Mouse (Mus musculus) brain, embryonic 18.5 days (tissue): ENCODE measurements around the gene Syt14.

Experiments
- DNase-seq: peaks from one replicate; pipeline ENCODE4 v3.0.0-alpha.2; 2012; ENCODE audit warnings: low read depth, low spot score

The Syt14 gene

DNA sequence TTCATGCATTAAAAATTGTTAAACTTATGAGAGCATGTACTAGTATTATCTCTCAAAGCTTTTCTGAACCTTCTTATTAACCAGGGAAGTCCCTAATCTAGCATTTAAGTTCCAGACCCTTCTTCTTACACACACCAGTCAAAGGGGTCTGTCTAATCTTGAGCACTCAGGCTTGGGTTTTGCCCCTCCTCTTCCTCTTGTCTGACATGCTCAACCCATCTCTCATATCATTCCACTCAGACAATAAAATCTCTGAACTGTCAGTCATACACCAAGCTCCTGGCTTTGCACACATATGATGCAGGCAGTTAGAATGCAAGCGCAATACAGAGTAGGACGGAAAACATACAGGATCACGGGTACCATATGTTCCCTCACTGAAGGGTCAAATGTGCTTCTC lies 48.4 kb downstream of the Syt14 start:
- no peak for DNase-seq

DNA sequence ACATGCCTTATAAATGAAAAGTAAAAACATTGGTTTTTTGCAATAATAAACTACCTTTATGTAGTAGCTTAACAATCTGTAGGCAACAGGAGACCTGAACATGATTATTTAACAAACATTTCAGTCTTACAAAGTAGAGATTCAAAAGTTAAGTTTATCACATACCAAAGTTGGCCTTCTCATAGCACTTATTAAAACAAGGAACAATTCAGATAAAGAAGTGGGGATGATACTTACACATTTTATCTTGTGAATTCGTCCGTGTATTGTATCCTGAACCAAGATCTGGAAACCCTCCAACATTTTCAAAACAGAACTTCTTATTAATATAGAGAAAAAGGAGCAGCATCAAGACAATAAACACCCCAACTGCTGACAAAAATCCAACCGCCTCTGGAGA lies 49.1 kb downstream of the Syt14 start:
- no peak for DNase-seq

DNA sequence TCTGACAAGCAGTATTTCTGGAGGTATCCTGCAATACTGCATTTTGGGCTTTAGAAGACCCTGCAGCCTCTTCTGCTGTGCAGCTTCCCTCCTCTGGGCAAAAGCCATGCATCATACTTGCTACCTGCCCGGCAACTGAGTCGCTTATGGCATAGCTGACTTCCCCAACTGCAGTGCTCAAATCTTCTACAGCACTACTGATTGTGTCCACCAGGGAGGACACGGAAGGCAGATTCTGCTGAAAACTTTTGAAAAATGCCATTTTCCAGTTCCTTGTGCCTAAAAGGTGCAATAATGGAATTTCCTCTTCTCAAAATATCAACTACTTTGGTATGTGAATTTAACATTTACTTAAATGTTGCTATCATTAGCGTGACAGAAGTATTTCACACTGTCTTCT lies 51.2 kb downstream of the Syt14 start:
- no peak for DNase-seq

DNA sequence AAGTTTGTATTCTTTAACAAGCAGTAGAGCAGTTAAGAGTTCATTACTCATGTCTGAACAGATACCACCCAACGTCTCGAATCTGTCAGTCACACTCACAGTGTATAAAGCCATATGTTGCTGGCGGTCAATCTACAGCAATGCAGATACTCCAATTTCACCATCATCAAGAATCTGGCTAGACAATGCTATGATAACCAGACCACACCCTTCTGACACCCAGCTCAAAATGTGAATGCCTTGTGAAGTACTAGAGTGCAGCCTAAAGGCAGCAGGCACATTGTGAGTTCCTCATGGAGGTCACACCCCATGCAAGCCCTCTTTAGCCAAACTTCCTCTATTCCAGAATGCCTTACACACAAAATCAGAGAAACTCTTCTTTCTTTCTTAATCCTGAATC lies 53.9 kb downstream of the Syt14 start:
- DNase-seq: no peak

DNA sequence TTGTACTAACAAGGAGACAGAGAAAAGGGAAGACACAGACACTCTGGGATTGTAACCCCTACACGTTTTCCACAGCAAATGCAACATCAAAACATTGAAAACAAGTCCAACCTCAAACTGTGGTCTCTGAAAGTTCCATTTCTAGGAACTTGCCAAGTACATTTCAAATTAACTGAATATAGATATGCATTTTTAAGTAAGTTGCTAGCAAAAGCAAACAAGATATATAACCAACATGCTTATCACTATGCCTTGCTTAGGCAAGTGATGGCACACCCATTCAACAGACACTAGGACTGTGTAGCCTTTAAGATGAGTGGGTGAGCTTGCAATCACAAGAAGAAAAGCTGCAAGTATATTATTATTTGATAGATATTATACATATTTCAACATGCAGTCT lies 54.5 kb downstream of the Syt14 start:
- no peak for DNase-seq

DNA sequence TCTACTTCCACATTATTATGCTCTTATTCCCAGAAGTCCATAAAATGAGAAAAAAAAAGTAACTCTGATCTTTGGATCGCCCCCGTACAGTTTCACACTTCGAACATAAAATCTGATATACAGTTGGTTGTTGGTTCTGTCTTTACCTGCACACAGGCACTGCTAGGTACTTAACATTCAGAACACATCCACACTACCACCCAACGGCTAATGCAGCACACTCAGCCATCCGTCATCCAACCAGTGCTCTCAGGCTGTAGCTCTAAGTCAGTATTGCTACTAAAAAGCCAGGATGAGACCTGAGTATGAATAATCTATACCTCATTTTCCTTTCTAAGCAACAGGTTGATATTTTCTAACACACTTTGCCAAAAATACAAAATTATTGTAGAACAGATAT lies 73.3 kb downstream of the Syt14 start:
- no peak for DNase-seq

DNA sequence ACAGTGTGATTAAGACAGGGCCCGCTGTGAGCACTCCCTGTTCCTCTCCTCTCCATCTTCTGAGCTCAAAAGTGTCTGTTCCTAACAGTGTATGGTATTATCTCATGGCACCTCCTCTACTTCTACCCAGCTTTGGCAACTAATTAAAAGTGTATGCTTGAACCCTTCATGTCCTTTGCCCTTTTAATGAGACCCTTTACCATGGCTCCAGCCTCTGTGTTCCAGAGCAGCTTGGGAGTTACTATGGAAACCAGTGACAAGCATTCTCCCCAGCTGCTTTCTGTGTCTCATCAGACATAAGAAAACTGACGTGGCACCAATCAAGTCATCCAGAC lies 87.8 kb downstream of the Syt14 start:
- DNase-seq: peak; percentile 2

DNA sequence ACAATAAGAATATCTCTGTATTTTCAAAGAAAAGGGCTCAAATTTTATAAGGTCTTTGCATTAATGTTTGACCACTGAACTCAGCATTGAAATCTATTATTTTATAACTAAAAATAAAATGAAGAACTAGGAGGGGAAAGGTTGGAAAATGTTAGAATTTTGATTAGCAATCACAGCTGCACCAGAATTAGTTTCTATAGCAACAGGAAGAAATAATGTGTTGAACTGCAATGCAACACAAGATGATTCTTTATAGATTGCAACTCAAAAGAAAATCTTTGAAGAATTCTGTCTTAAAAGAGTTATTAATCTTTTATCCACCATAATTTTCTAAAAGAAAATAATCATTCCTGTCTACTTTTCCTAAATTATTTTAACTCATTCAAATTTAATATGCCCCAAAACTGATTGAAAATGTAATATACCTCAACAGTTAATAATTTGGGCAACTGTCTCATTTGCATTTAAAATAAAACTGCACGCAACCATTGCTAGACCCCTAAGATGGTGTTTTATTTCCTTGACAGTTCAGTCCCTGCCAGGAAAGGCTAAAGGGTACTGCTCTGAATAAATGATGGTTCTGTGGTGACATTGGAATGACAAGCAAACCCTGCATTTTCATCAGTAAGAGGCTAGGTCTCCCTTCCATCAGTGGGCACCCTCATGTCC lies 88.3 kb downstream of the Syt14 start:
- DNase-seq: peak; percentile 0

DNA sequence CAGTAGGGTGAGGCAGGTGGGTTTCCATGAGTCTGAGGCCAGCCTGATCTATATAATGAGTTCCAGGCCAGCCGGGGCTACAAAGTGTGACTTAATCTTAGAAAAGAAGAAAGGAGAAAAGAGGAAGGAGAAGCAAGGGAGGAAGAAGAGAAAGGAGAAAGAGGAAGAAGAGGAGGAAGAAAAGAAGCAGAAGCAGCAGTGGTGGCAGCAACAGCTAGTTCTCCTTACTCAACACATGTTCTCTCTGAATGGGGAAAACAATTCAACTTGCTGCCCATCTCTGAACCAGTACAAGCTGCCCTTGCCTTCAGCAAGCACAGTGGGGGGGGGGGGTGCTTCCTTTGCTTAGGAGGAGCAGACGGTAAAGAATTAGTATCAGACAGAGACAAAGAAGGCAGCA lies 96.5 kb downstream of the Syt14 start:
- DNase-seq: no peak

DNA sequence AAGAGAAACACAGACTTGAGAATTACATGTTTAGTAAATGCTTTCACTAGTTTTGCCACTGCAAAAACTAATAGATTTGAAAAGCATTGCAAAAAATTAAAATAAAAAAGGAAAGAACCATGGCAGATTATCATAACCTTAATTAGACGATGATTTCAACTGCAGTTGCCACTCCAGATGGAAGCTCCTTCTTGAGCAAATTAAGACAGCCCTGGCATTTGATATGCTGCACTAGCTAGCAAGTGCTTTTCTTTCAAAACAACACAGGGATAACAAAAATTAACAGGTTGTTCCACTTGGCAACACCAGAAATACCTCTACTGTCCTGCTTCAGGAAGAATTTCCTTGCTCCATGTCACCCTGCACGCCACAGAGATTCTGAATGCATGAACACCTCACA lies 97.6 kb downstream of the Syt14 start:
- DNase-seq: peak; percentile 10

DNA sequence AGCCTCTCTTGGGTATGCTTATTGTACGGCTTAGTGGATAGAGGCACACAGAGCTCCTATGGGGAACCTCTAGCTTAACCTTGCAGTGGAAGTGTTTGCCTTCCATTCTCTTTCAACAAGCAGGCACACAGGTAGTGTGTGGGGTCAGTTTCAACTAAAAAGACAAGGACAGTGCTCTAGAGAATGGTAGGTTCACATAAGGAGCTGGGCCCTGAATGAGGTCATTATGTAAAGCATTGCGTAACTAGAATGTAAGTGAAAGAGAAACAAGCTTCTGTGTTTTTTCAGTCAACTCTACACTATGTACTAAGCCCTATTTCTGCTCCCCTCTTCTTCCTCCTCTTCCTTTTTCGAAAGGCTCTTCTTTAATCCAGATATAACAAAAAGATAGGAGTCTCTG lies 103.8 kb downstream of the Syt14 start:
- DNase-seq: no peak

DNA sequence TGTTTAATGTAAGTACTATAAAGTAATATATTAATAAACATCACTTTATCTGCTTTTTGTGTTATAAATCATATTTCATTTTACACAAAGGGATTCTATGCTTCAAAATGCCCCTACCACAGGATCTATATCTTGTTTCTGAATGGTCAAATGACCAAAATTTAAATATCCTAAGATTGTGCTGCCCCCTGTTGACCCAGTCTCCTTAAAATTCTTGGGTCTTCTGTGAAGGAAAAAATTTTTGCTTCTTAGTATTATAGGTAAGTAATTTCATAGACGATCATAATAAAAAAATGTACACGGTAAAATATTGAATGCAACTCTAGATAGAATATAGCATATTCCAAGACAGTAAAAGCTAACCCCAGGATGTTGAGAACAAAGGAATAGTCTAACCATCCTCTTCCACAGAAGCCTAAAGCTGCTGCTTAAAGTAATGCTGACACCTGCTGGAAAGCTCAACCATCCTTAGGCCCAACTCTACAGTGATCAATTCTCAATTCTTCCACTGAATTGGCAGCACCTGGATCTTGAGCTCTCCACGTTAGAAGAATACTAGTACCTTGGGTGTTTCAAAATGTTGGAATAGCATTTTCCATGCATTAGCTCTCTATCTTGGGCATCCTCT lies 123.4 kb downstream of the Syt14 start:
- no peak for DNase-seq

DNA sequence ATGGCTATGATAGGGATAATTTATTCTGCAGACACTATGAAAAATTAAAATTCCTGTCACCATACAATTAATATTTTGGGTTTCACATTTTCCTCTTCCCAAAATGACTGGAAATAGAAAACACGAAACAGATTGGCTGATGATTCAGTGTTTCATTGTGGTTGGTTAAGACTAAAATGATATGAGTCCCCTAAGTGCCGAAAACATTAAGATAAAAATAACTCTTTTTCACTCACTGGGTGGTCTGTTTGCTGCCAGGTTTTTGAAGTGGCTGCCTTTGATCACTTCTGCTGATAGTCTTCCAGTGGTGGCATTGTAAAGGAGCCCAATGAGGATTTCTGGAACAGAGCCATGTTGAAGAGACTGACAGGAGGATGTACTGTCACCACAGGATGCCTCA lies 134.1 kb downstream of the Syt14 start:
- DNase-seq: no peak

DNA sequence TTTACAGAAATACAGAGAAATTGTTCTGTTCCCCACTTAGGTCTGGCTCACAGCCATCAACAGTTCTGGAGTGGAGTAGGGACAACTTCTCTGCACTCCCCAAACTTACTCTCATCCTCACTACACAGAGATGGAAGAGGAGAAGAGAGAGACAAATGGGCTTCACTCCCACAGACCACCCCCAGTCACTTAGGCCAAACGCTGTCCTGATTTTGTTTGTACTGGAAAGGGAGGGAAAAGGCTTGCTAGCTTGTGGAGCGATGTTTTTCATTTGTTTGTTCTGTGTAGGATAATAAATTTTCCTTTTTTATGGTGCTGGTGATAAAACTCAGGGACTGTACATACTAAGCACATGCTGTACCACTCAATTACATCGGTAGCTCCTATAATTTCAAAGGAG lies 134.7 kb downstream of the Syt14 start:
- no peak for DNase-seq

DNA sequence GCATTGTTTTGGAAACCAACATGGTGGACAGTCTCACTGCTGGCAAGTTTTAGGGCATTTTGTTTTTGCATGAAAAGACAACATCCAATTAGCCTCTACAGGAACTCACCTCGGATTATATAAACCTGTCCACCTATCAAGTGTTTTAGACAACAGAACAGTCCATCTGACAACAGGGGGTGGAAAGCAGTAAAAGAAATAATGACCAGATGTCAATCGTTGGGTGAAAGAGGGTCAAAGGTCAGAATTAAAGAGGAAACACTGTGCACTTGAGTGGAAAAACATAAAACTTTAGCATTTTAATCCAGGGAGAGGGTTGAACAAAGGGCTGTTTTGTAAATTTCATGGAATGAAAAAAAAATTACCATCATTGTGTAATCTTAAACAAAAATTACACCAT lies 136.8 kb downstream of the Syt14 start:
- no peak for DNase-seq

DNA sequence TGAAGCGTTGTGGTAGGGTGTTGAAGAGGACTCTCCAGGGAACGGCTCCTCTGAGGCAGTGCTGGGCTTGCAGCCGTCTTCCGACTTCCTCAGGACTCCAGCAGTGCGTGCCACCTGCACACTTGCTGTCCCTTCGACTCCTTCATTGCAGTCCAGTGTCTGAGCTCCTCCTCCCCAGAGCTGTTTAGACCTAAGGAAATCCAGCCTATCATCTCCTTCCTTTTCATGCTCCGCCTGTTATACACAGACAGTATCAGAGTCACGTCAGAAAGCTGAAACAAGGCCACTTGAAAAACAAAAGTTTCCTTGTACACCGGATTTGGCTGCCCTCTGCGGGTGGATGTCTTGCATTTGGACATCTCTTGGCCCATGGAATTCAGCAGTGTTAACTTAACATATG lies 138.4 kb downstream of the Syt14 start:
- DNase-seq: no peak

DNA sequence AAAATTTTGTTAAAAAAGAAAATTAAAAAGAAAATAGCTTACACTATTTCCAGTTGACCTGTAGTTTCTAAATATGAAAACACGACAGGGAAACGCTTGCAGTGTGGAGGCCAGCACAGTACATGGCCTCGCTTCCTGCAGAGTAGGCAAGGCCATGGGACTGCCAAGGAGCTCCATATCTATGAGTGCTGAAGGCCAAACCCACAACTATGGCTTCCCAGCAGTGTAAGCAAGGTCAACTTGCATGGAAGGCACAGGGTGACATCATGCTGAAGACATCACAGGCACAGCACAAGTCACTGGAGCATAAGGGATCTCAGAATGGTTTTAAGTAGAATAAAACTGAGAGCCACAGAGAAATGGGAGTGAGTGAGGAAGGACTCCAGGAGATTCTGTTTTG lies 139.5 kb downstream of the Syt14 start:
- DNase-seq: no peak

DNA sequence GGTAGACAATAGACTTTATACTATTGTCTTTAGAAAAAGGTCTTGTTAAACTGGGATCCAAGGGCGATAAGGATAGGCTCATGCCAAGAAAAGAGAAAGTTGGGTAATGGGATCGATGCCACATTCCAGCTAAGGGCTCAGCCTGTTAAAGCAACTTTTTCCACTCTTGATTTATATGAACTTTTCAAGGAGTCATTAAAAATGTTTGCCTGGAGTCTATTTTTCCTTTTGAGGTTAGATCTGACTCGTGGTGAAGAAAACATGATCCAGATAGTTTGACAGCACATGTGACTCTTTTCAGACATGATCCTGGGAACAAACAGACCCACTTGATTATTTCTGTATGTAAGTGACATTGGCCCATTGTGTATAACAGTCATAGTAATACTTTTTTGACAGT lies 144.9 kb downstream of the Syt14 start:
- no peak for DNase-seq

DNA sequence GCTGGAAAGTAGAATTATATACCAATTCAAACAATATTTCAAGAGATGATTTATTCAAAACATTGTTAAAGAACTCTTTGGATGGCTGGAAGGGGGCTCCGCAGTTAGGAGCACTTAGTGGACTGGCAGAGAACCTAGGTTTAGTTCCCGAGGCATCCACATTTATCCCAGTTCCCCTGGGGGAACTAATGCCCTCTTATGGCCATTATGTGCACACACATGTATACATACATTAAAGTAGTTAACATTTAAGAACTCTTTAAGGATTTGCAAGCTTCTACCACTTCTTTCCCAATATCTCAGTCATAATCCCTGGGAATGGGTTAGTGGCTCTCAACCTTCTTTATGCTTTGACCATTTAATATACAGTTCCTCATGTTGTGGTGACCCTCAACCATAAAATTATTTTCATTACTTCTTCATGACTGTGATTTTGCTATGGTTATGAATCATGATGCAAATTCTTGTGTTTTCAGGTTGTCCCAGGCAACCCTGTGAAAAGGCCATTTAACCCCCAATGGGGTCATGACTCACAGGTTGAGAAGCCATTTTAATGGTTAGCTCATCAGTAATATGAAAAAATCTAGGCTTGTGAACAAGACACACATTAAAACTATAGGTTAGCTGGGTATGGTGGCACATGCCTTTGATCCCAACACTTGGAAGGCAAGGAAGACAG lies 152.8 kb downstream of the Syt14 start:
- no peak for DNase-seq

DNA sequence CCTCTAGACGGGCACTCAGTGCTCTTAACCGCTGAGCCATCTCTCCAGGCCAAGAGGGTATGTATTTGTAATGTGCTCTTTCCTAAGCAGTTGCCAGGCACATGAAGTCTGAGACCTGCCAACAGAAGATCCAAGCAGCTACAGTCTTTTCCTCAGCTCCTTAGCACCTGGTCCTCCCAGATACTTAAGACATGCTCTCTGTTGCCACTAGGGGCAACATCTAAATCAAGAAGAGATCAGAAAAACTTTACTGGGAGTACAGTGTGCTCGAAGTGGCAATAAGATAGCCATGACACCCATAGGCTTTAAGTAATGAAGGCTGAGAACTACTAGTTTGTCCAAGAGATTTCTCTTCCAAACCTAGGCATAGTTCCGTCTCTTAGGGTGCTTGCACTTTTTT lies 155.4 kb downstream of the Syt14 start:
- no peak for DNase-seq

DNA sequence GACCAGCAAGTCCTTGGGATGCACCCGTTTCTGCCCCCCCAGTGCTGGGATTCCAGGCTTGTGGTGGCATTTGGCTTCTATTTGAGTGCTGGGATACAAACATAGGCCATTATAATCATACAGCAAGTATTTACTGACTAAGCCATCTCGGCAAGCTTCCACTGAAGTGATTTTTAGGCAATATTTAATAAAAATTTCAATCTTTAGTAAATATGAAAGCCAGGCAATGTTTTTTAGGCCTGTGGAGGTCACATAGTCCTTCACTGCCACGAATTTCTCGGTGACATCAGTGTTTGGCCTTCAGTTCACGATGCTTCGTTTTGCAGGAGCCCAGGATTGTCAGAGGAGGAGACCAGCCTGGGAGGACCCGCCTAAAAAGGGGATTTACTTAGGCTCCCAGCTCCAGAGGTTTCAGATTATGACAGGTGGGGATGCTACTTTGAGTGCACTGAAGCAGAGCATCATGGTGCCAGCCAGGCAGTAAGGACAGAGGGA lies 156.4 kb downstream of the Syt14 start:
- DNase-seq: no peak

DNA sequence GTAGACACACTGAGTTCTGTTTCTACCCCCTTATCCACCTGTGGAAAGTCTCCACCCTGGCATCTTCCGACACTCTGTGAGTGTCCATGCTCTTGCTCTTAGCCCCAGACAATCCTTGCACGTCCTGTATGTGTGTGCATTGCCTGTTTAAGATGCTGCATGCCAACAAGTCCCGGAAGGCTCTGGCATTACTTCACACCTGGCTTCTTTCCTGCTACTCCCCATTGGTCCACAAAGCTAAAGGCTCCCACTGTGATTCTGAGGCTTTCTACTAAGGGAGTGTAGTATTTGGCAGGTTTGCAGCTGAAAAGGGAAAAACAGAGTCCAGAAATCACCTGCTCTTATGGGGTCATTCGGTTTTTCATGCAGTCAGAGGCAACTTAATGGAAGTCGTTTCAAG lies 162.7 kb downstream of the Syt14 start:
- DNase-seq: no peak

DNA sequence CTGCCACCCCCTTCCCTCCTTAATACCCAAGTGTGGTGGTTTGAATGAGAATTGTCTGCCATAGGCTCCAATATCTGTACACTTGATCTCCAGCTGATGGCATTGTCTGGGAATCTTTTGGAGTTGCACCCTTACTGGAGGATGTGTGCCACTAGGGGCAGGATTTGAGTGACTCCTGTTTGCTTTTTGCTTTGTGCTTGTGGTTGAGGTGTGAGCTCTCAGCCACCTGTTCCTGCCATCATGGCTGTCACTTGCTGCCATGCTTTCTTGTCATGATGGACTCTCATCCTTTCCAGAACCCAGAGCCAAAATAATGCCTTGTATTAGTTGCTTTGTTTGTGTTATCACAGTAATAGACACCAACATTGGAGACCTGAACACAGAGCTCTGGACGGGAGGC lies 165.8 kb downstream of the Syt14 start:
- DNase-seq: no peak
